Mouse (Mus musculus): Measurements from ENCODE around the gene Sohlh1.

Sohlh1 gene

GRCm38 (mm10) chr2:25847226-25847625 lies at the start of gene Sohlh1:
Sohlh1 (minus strand) TSS chr2:25847248.
- DNase-seq (ENCODE audit: low read depth, low spot score) = no peak

DNA sequence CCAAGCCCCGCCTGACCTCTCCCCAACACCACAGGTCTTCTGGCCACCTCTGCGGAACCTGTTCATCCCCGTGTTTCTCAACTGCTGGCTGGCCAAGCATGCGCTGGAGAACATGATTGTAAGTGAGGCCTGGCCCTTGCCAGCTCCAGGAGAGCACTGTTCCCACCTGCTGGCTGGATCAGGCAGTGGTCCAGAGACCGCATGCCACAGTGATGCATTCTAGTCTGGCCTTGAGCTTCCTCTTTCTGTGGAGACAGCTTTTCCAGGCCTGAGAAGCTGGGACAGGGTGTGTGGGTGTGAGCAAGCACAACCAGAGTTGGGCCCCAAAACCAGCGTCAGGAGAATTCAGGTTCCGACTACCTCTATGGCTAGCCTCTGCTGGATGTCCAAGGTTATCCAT lies 45.4 kb upstream of the Sohlh1 start:
- DNase-seq (ENCODE audit: low read depth, low spot score) = no peak

- no peak for DNase-seq (ENCODE audit: low read depth, low spot score)
Observed at GRCm38 (mm10) chr2:25888144-25888543, 41.1 kb upstream of the Sohlh1 start.

- no peak for DNase-seq (ENCODE audit: low read depth, low spot score)
Observed at GRCm38 (mm10) chr2:25887226-25887625, 40.2 kb upstream of the Sohlh1 start.

- DNase-seq (ENCODE audit: low read depth, low spot score) = no peak
Observed at GRCm38 (mm10) chr2:25884756-25885155, 37.7 kb upstream of the Sohlh1 start.

- DNase-seq (ENCODE audit: low read depth, low spot score) = no peak
Observed at GRCm38 (mm10) chr2:25882276-25882675, 35.2 kb upstream of the Sohlh1 start.

GRCm38 (mm10) chr2:25879061-25879460 lies 32.0 kb upstream of the Sohlh1 start:
- DNase-seq (ENCODE audit: low read depth, low spot score) = no peak

DNA sequence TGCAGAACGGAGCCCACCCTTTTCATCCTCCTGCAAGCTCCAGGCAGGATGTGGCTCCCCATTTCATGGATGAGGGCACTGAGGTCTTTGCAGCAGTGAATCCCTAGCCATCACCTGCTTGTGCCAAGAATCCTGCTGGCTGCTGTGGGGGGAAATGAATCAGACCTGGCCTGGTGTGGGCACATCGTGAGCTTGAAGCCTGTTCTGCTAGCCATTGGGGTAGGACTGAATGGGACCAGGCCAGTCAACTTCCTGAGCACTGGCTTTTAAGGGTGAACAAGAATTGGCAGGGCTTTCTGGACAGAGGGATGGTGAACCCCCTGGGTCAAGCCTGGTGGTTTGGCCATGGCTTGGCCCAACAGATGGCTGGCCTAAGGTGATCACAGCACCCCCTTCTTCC lies 31.5 kb upstream of the Sohlh1 start:
- DNase-seq (ENCODE audit: low read depth, low spot score) = no peak

DNA sequence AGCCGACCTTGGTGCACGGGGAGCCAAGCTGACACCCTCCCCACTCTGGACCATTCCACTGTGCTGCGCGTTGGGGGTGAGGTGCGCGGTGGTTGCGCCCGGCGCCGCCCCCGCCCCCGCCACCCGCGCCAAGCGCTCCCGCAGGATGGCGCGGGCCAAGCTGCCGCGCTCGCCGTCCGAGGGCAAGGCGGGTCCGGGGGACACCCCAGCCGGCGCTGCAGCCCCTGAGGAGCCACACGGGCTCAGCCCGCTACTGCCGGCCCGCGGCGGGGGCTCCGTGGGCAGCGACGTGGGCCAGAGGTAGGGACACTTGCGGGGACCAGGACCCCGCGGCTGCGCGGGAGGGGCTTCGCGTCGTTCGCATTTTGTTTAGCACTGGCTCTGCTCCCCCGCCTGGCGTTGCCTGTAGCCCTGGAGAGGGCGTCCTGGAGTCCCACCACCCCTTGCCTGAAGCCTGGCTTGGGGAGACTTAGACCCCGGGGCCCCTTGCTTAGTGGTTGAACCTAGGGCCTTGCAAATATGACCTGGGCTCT lies 30.8 kb upstream of the Sohlh1 start:
- no peak for DNase-seq (ENCODE audit: low read depth, low spot score)

GRCm38 (mm10) chr2:25877250-25877735 lies 30.2 kb upstream of the Sohlh1 start:
- no peak for DNase-seq (ENCODE audit: low read depth, low spot score)

DNA sequence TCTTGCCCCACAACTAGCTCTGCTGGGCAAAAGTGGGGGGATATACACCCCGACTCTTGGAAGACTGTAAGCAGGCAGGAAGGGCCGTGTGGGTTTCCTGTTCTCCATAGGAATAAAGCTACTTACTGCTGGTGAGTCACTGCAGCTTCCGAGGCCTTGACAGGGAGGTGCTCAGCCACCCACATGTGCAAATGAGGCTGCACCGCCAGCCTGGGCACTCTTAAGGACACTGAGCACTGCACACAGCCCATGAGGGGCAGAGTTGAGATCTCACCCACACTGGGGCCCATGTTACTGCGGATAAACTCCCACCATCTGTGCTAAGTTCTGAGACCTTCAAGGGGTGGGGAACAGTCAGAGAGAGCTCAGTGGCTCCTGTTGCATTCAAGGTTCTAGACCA lies 19.6 kb upstream of the Sohlh1 start:
- DNase-seq (ENCODE audit: low read depth, low spot score) = no peak

DNA sequence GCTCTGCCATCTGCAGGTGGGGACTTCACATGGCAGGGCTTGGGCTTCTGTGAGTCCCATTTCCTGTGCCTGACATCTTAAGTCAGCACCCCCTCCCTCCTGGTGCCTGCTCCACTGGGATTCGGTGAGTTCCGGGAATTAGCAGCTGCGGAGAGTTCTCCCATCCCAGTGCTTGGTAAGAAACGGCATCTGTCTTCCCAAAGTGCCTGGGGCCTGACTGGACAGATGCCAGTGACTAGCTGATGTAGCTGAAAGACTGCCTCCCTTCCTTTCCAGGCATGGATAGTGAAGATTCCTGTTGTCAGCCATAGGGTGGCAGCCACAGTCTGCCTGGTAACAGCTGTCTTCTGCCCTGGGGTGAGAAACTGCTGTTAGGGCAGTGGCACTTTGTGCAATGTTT lies 18.4 kb upstream of the Sohlh1 start:
- no peak for DNase-seq (ENCODE audit: low read depth, low spot score)

DNA sequence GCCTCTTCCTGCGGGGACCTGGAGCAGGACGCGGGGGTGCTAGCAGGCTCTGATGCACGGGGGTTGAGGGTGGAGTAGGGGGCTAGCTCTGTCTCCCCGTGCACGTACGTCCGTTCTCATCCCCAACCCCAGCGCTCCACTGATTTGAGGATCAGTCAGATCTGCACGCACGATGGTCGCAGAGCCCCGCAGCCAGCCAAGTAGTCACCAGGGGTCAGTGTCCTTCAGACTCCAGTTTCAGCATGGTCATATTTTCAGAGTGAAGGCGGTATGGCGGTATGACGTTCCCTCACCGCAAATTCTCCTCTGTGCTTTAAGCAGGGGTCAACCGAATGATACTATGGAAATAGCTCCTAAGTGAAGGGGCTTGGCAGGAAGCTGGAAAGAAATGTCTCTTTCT lies 17.2 kb upstream of the Sohlh1 start:
- DNase-seq (ENCODE audit: low read depth, low spot score) = no peak

DNA sequence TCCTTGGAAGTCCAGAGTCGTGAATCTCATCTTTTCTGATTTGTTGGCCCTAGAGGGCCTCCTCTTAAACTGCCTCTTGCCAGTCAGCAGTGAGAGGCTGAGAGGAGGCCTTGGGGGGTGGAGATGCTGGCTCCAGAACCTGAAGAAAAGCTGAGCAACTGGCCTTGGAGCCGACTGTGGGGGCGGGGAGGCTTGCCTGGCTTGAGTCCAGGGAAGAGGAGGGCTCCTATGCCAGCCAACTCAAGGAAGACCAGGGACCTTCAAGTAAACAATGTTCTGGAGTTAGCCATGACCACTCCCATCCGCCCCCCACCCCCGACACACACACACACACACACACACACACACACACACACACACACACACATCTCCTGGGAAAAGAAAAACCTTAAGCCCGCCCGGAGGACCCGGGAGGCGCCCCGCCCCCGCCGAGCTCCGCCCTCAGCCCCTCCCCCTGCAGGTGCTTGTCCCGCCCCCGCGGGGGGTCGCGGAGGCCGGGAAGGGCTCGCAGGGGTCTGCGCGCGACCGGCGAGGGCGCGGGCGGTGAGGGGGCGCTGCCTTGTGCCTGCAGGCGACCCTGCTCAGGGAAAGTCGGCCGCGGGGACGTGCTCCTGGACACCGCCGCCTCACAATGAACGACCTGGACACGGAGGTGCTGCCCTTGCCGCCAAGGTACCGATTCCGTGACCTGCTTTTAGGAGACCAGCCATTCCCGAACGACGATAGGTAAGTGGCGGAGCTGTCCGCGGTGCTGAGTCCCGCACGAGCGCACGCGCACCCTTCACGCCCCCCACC lies 16.5 kb upstream of the Sohlh1 start, which contains the start of gene Kcnt1:
Kcnt1 (plus strand) TSS at position 398 of the 795 bp plus-strand sequence.
- no peak for DNase-seq (ENCODE audit: low read depth, low spot score)

DNA sequence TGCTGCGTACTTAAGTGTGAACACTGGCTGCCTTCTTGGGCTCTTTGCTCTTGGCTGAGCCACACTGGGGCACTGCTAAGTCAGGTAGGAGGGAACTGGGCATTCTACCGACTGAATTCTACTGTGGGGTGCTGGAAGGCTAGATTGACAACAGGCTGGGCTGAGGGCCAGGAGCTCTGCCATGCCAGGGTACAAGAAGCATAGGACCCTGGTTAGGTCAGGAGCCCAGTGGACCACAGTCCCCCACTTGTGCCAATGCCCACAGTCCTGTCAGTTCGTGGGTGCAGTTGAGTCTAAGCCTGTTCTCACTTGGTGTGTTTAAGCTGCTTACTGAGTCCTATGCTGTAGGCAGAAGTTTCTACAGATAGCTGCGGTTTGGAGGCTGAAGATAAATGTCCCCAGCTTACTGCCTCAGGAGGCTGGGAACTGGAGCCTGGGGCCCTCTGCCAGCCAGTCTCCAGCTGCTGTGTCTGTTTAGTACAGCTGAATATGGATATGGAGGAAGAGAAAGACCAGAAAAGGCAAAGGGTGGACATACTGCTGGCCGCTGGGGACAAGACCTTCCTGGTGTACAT lies 15.7 kb upstream of the Sohlh1 start:
- no peak for DNase-seq (ENCODE audit: low read depth, low spot score)

- no peak for DNase-seq (ENCODE audit: low read depth, low spot score)
Observed at GRCm38 (mm10) chr2:25862038-25862437, 15.0 kb upstream of the Sohlh1 start.

- DNase-seq (ENCODE audit: low read depth, low spot score) = no peak
Observed at GRCm38 (mm10) chr2:25859891-25860290, 12.8 kb upstream of the Sohlh1 start.

DNA sequence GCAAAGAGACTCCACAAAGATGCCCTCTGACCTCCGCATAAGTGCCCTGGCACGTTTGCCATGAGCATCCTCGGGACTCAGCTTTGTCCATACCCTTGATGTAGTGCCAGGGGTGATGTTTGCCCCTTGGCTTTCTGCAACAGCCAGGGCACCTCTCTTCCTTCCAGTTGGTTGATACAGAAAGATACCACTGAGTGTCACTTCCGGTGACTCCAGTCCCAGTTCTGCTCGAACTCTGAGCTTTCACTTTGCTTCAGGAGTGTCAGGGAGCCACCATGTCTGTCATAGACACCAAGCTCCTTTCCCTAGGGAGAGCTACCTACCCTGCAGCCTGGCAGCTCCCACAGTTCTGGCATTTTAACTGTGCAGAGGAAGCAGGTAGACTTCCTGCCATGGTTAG lies 7.0 kb upstream of the Sohlh1 start:
- no peak for DNase-seq (ENCODE audit: low read depth, low spot score)

- no peak for DNase-seq (ENCODE audit: low read depth, low spot score)
Observed at GRCm38 (mm10) chr2:25852626-25853025, 5.6 kb upstream of the Sohlh1 start.

DNA sequence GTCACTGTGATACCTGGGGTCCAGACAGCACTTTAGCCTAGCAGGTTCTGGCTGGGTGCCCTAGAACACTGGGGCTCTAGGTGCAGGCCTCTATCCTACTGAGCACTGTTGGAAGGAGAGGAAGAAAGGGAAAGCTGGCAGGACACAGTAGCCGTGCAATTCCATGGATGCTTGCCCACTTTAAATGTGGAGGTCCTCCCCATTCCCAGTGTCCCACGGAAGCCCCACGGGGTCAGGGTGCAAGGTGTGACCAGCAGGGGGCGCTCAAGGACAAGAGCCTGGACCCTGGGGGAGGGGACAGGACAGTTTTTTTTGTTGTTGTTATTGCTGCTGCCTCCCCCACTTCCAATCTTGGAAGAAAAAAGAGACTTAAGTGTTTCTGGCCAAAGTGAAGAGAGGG lies 3.3 kb upstream of the Sohlh1 start:
- no peak for DNase-seq (ENCODE audit: low read depth, low spot score)

- no peak for DNase-seq (ENCODE audit: low read depth, low spot score)
Observed at GRCm38 (mm10) chr2:25846516-25846915, 532 bp downstream of the Sohlh1 start.

DNA sequence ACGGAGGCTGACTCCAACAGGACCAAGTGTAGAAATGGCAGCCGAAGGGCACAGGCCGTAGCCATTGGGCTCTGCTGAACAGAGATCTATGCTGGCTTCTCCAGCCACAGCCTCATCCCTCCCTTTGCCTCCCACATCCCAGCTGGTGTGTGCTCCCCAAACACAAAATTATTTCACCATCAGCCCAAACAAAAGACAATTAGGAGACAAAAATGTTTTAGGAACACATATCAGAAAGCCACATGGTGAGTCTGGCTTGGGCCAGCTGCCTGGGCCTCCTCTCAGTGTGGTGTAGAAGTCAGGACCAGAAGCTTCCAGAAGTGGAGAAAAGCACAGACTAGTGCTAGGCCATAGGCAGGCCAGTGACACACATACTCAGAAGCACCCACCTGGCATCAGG lies 3.0 kb downstream of the Sohlh1 start:
- no peak for DNase-seq (ENCODE audit: low read depth, low spot score)

GRCm38 (mm10) chr2:25842758-25843157 lies 4.3 kb downstream of the Sohlh1 start:
- DNase-seq (ENCODE audit: low read depth, low spot score) = no peak

Data from brain, embryonic 18.5 days (tissue).